20 mouse cellular contexts compared by ENCODE assay signal in genomic region chr1:40867651-40868050, GRCm38 (mm10).
DNase-seq lines count a peak whose midpoint lies in the region; TF ChIP-seq lines count a peak whose summit lies in the region.
"Had no signal": no experiment of that assay in that cellular context is flagged by ENCODE, and none has a peak within 500 bp of the region (broad histone marks: within the 10 kb centered on the region; RNA-seq: fewer than 3 reads in every experiment).

No protein-coding gene starts in this region.

- H3K4me3 ChIP-seq in left cerebral cortex, adult 2 months, result no peak overlapping the region
- H3K4me3 ChIP-seq: embryonic facial prominence, embryonic 15.5 days; erythroblast, embryonic 14.5 days; forebrain, embryonic 10.5 days; forebrain, embryonic 15.5 days; heart, adult 2 months; hindbrain, embryonic 15.5 days had no signal

- no peak for TF ChIP-seq CTCF in left cerebral cortex, adult 2 months (IDR thresholded peaks at IDR 0.05)

- H3K27ac ChIP-seq in left cerebral cortex, adult 2 months, result no peak overlapping the region
- H3K27ac ChIP-seq: embryonic facial prominence, embryonic 15.5 days; forebrain, embryonic 10.5 days; forebrain, embryonic 15.5 days; heart, adult 2 months; hindbrain, embryonic 15.5 days had no signal

- peak; percentile 16 for DNase-seq in adrenal gland, postnatal 14 days
- no peak for DNase-seq in adrenal gland, adult (ENCODE audit: inconsistent age in 2 of 2, low spot score in 1 of 2)
- DNase-seq in gastrocnemius, postnatal 25 days, result peak; percentile 34
- DNase-seq in gastrocnemius, postnatal 10 days, result no peak
- peak; percentile 16 for DNase-seq in heart, postnatal 4 days
- DNase-seq in heart, adult 8-10 months (ENCODE audit: low spot score), result no peak
- DNase-seq in left cerebral cortex, adult 2 months (ENCODE audit: extremely low spot score in 1 of 2, low spot score in 2 of 2), result no peak
- DNase-seq: adrenal gland, adult 8-10 months; cerebellum, adult 11 months; cerebellum, adult 8-10 months; cerebellum, postnatal 14 days; embryo, embryonic 11 days; heart, postnatal 14 days; kidney, adult 8-10 months had no signal

- intact Hi-C loops in left cerebral cortex, adult 2 months (cut with DNase I), result no loop called here

Comparison
In these comparisons a context has a peak if more than half of its experiments do, and no peak if none do; other contexts are left out.
1. DNase-seq: peak in adrenal gland, postnatal 14 days (single experiment), gastrocnemius, postnatal 25 days (single experiment) and heart, postnatal 4 days (single experiment); none in adrenal gland, adult (0 of 2), gastrocnemius, postnatal 10 days (single experiment), heart, adult 8-10 months (single experiment) and left cerebral cortex, adult 2 months (0 of 2).